Mouse (Mus musculus) activated CD4-positive, CD25-positive, alpha-beta regulatory T cell, adult 4 months (primary cell): Measurements from ENCODE around the gene Fblim1. TPM values are rescaled to one million over a fixed set of nuclear protein-coding genes. Genes with fewer than 3 reads are reported as not detected.

ENCODE experiments used
- ATAC-seq: one replicate; pipeline ENCODE4 v1.8.0; 2017
- polyA plus RNA-seq, 2 experiments: library from polyadenylated mRNA; unstranded; fragments of 100-300 nt; shearing (Covaris generic); gene quantifications; one replicate each; pipeline ENCODE4 v1.2.1; 2017

Fblim1 gene
- polyA plus RNA-seq, 2 experiments from 2014 or later, result 0.29 TPM; not detected in 1

DNA sequence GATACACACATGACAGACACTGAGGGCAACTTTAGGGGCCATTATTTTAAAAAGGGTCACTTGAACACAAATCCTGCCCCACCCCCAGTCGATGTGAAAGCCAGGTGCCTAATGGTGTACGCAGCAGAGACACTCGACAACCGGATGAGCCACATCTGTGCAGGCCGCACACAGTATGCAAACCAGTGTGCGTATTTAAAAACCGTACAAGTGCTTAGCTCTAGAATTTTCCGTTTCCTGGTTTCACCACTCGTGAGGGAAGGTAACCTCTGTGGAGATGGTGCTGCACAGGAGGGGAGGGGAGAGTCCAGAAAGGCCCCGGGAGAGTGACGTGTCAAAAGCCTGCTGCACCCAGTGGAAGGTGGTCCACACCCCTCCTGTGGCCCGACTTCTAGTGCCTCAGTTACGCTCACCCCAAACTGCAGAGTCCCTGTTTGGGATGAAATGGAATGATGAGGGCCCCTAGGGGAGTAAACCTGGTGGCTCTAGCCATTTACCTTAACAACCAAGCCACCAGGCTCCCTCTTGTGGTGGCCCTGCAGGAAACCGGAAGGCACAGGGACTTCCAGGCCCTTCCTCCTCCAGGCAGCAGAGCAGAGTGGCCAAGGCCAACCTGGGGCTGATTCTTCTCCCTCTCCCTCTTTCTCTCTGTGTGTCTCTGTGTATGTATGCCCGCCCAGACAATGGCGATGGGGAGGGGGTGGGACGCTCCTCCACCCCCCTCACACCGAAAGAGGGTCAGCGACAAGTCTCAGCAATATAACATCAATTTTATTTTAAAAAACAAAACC is 19.3 kb upstream of the Fblim1 start:
- ATAC-seq, result peak; percentile 83

DNA sequence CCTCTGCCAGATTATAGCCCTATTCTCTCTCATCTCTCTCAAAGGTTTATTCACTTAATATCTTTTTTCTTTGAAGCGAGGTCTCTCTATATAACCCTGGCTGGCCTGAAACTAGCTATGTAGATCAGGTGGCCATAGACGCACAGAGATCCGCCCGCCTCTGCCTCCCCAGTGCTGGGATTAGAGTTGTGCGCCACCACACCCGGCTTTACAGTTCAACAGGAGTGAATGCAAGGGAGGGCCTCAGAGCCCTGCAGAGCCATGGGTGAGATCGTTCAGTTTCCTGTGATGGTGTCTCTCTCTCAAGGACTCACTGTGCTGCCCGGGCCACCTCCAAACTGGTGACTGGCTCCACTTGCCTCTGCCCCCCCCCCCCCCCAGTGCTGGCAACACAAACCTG is 18.2 kb upstream of the Fblim1 start:
- ATAC-seq, result no peak

DNA sequence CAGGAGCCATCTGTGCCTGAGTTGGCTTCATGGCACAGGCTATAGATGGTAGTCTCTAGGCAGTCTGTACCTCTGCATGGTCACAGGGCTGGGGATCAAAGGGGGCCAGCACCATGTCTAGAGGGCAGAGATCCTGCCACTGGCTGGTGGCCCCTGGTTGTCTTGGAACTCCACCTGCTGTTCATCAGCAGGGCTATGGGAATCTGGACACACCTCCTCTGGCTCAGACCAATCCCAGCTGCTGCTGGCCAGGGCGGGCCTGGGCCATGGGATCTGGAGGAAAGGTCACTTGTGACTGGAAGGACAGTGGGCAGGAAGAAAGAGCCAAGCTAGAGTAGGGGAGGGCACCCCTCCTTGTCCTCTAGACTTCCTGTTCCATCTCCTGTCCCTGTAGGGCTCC is 17.8 kb upstream of the Fblim1 start, which contains the start of gene Slc25a34:
Slc25a34 (minus strand) TSS at position 156 of the 400 bp plus-strand sequence.
- ATAC-seq, result no peak

DNA sequence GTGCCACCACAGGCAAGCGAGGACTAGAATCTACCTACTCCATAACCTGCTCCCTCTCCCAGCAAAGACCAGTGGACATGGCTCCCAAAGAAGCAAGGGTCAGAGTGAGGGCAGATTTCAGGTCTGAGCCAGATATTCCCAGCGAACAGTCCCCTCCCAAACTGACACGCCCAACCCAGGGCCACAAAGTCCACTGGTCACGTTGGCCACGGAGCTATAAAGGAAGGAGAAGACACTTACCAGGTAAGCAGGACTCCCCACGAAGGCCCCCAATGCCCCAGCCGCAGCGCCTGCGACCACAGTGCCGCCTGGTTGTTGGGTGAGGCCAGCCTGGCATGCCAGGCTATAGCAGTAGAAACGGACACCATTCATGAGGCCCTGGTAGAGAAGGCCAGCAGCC is 17.1 kb upstream of the Fblim1 start:
- ATAC-seq, result no peak

DNA sequence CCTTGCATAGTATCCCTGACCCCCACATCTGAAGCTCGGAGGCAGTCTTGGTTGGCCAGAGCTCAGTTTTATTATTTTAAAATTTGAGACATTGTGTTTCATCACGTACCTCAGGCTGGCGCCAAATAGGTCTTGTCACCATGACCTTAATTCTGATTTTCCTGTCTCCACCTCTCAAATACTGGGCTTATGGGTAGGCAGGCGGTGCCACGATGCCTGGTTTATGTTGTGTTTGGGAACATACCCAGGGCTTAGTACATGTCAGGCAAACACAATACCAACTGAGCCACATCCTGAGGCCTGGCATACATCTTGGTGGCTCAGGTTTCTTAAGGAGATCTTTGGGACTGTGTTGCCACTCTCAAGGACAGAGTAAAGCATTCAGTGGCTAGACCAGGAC is 16.7 kb upstream of the Fblim1 start:
- no peak for ATAC-seq

DNA sequence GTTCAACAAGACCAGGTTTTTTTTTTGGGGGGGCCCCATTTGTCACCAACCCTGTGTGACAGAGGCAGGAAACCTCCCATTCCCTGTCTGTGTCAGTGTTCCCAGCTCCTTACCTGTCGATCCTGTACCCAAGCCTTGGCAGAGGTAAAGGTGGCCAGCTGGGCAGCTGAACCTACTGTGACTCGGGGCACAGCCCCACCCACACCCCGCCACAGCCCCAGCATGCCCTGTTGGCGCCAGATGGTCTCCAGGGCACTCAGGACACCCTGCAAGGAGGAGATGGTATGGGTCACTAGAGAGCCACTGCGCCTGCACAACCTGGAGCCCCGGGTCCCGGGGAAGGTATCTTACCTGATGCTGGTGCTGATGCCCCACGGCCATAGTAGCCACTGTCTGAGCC is 16.2 kb upstream of the Fblim1 start:
- no peak for ATAC-seq

DNA sequence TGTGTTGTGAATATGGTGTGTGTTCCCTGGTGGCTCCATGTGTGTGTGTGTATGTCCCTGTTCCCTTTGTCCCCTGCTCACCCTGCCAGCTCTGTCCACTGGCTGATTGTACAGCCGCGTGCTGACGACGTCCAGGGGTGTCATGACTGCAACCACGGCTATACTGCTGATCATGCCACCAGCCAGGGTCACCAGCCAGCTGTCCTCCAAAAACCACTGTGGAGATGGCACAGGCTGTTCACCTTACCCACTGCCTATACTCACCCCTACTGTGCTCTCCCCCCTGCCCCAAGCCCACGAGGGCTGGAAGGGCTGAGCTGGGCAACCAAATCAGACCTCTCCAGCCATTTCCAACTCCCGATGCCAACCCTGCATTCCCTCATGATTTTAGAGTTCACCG is 15.4 kb upstream of the Fblim1 start:
- no peak for ATAC-seq

DNA sequence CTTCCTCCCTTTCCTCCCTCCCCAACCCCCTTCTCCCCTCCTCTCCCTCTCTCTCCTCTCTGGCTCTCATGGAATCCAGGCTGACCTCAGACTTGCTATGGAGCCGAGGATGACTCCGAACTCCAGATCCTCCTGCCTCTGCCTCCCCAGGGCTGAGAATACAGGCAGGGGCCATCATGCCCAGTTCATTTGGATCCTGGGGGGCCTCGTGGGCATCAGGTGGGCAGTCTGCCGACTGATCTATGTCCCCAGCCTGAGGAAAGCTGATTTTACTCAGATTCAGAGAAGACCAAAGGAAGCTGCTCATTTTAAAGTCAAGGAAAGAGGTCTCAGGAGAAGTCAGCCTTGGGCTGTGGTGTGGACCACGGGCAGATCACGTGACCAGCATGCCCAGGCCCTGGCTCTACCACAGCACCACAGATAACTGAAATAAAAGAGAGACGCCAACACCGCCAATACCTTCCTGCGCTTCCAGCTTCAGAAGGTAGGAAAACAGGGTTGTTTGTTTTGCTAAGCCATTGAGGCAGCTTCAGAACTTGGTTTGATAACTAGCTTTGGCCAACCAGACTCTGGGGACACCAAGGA is 13.5 kb upstream of the Fblim1 start:
- ATAC-seq, result no peak

DNA sequence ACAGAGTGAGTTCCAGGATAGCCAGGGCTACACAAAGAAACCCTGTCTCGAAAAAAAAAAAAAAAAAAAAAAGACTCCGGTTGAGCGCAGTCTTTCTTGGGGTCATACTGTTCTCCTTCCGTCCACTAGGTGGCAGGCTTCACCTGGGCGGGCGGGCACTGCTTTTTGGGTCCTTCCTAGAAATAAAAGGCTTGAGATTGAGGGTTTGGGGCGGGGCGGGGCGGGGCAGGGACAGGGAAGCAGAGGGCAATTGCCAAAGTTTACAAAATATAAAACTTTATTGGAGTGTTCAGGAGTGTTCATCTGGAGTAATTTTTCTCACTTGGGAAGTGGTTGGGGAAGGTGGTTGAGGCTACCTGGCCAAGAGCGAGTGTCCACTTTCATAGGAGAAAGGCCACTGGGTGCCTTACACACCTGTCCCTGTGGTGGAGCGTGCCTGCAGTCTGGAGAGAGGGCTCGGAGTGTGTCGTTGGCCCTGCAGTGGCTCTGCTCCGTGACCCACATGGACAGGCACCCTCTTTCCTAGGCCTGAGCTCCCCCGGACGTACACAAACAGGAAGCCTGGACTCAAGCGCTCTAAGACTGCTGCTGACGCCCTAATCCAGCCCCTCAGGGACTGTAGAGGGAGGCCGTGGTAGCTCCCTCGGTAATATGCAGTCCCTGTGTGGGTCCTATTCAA is 12.8 kb upstream of the Fblim1 start, which contains the start of gene Tmem82:
Tmem82 (minus strand) TSS at position 69 of the 679 bp plus-strand sequence.
- ATAC-seq, result peak; percentile 76

DNA sequence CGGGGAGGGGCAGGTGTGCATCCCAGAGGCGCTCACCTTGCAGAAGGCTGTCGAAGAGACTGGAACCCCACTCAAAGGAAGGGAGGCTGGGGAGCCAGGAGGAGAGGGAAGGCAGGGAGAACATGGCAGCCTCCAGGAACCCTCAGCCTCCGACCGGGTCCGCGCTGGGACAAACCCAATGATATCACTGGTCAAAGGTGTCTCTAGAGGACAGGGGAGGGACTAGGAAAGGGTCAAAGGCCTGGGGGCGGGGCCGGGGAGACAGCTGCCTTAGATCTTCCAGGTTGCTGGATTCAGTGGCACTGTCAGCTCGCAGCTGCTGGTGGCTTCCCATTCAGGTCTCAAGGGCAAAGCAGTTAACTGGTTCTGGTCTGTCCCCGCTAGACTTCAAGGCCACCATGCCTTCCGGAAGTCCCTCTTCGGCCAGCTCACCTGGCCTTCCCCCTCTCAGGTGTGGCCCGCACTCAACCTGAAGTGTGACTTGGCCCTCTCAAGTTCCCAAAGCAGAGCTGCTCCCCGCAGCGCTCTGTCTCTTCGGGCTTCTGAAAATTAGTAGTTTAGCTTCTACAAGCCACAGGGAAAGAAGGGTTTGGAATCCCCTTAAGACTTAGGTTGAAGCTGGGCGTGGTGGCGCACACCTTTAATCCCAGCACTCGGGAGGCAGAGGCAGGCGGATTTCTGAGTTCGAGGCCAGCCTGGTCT is 12.1 kb upstream of the Fblim1 start:
- peak; percentile 14 for ATAC-seq

DNA sequence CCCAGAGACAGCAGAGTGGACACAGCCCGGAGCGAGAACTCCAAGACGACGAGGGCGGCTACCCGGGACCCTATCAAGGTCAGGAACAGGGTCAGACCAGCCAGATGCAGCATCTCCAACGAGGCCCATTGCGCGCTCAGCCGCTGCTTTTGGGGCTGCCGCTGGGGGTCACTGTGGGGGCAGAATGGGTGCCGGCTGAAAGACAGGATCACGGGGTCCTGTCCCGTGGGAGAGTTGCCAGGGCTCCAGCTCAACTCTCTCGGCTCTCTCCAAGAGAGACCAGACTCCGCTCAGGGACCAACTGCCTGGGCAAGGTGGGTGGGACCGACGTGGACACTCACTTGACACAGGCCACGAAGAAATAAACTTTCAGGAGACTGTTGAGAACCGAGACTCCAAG is 11.4 kb upstream of the Fblim1 start:
- ATAC-seq, result peak; percentile 38

DNA sequence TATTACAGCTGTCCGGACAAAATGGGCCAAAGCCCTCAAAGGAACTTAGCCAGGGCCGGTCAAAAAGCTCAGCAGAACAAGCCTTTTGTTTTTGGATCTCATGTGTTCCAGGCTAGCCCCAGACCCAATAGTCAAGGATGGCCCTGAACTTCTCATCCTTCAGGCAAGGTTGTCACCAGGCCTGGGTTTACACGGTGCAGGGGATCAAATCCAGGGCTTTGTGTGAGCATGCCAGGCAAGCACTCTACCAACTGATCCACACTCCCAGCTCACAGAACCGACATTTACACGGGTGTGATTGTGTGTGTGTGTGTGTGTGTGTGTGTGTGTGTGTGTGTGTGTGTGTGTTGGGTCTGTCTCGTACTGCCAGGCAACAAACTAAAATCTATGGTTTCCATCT is 10.9 kb upstream of the Fblim1 start:
- ATAC-seq, result no peak

DNA sequence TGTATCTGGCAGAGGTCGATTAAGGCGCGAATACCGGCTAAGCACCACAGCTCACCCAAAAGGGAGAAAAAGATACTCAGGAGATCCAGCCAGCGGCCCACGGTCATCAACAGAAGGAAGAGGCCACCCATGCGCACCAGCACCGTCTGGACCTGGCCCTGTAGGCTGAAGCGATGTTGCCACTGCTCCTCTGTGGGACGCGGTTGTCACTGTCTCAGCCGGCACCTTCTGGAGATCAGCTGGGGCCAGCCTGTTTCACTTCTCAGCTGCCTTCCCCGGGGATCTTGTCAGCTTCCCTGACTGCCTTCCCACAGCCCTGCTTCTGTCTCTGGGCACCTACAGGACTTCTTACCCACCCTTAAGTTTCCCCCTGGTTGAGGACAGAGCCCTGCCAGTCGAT is 9.1 kb upstream of the Fblim1 start:
- ATAC-seq, result no peak

DNA sequence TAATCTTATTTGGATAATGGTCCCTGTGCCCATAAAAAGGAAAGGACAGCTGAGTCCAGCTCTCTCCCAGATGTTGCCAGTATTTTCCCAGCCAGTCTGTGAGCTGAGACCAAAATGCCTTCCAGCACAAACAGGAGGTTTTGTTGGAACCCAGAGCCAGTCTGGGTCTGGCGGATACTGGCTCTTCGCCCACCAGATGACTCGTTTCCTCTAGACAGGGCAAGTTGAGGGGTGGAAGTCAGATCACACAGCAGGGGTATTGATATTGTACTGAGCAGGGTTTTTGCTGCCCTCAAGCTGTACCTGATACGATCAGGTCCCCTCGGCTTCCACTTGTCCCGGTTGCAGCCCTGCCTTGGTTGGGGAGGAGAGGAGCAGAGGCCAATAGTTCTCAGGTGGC is 3.6 kb upstream of the Fblim1 start:
- ATAC-seq, result no peak

DNA sequence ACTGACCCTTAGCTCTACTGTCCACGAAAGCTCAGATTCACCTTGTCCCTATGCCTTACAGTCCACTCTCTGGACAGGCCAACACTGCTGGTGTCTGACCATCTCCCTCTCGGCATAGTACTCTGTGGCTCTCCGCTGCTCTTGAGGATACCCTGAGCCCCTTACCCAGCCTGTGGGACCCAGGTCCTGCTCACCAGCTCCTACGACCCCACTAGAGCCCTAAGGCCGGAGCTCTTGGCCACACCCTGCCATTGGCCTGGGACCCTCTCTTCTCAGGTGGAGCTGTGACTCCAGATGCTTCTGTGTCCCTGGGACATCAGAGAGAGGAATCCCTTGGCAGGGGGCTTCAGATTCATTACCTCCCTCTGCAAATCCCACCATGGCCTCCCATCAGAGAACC is 475 bp downstream of the Fblim1 start:
- no peak for ATAC-seq

DNA sequence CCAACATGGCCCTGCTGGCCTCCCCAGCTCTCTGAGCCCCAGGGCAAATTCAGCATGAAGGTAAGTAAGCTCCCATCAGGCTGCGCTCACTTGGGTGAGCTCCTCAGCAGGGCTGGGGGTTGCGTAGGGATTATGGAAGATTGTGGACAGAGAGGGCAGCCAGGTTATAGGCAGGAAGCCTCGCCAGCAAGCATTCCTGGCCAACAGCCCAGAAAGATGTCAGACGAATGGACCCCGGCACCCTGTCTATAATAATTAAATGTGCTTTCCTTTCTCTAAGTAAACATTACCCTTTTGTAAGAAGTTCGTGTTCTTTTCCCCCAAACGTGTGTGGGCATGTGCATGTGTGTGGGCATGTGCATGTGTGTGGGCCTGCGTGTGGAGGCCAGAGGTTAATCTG is 1.4 kb downstream of the Fblim1 start:
- ATAC-seq, result no peak

DNA sequence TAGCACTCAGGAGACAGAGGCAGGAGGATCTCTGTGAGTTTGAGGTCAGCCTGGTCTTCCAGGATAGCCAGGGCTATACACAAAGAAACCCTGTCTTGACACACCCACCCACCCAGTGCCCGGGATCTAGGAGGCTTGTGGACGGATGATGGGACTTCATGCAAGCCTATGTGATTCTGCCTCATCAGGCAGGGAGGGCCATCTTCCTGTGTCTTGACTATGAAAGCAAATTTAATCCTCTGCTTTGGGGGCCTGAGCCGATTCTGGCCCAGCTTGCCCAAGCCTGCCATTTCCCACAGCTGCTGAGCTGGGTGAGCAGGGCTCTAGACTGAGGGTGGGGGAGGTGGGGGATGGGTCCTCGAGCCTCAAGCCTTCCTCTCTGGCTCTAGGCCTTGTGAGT is 2.0 kb downstream of the Fblim1 start:
- no peak for ATAC-seq

DNA sequence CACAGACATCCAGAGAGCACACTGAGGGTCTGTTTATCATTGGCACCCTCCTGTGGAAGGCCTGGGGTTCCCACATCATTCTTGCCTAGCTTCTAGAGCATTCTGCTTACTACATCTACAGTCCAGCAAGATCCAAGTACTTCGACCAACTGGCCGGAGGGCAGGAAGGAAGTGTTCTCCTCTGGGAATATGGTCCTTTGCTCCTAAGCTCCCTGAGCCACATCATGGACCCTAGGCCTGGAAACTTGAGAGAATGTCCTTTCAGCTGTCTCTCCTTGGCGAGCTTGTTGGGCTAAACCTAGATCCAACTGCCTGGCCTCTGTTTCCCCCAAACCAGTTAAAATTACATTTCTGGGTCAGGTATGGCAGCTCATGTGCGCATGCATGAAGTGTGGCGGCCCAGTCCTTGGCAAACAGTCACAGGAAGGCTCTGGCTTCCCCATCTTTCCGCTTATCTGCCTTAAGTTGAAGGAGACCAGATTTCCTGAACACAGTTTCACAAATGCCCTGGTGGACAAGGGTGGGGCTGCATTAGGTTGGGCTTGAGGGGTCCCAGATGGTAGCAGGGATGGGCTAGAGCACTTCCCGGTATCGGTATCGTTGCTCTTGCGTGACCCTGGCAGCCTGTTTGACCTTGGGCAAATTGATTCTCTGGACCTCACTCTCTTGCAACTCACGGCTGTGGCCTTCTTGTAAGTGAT is 3.2 kb downstream of the Fblim1 start:
- no peak for ATAC-seq

DNA sequence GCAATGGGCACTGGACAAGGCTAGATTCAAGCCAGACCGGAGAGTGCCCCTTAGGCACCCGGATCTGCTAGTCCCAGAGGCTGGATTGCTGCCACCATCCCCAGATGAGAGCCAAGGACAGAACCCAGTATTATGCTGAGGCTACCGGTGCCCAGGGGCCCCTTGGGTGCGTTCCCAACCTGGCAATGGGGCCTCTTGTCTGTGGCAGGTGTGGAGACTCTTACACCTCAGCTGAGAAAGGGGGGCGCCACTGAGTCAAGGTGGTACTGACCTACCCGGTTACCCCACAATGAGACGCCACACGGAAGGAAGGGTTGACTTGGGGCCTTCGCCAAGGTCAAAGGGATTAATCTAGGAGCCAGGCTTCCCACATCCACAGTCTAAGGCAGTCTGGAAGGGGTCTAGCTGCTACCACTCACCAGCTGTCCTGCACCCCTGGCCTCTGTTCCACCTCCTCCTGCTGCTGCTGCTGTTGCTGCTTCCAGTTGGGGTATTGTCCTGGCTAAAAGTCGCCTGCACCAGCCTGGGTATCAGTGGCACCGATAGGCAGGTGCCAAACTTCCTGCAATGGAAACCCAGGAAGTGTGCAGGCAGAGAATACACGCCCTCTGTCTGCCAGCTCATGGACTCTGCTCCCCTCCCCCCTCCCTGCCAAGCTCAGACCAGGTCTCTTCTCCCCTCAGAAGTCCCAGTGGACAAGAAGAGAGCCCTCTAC is 4.6 kb downstream of the Fblim1 start:
- ATAC-seq, result no peak

DNA sequence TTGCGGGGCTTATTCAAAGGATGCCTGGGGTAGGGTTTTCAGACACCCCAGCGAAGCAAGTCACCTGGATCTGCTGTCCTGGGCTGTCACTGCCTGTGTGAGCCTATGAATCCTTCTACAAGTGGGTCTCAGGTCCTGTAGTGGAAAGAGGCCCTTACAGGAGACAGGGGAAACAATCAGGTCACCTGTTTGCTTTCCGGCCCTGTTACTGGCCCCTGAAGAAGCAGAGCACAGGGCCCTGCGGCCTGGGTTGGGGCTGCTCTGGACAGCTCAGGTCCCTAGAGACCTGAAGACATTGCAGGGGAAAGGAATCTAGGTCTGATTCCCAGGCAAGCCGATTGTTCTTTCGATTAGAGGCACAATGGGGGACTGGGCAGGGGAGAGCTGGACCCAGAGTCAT is 5.5 kb downstream of the Fblim1 start:
- no peak for ATAC-seq

DNA sequence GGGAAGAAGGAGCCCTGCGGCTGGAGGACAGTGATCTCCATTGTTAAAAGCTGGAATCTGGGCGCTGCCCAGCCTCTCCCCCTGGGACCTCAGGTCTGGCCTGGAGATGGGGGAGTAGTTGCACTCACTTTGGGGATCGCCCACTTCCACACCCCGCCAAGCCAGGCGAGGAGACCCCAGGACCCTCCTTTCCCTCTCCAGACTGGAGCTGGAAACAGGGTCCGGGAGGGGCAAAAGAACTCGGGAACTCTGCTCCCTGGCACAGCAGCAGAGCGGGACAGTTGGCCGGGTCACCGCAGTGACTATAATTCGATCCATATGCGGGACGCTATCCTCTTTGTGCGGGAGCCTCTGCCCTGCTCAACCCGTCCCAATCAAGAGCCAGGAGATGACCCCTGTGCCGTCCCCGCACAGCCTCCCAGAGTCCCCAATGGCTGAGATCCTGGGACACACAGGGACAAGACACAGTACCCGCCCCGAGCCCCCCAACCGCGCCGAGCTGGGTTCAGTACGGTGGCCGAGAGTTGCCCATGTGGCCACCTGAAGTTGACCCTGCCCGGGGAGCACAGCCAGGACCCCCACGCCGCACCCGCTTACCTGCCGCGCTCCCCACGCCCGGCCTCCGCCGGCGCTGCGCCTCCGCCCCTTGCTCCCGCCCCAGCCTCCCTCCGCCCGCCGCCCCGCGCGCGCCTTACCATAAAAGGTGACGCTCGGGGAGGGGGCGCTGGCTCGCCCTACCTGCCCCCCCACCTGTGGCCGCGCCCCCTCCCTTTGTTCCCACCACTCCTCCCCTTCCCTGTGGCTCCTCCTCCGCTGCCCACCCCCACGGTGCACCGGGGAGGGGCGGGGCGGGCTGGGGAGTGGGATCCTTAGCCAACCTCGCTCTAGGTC is 6.4 kb downstream of the Fblim1 start:
- ATAC-seq, result no peak
